Mouse (Mus musculus) forebrain, embryonic 12.5 days (tissue): ENCODE measurements at regions not wholly inside any gene's neighbourhood (a gene's known extent, or its start where the extent isn't known, plus 50 kb on each side); places are given as distances from the start of the nearest gene placed in this dataset.

Experiments used
- ATAC-seq: fragments of 200-750 bp; cut with Nextera tagmentation; 2 replicates; pipeline ENCODE4 v1.8.0; 2017; ENCODE audit warnings: moderate TSS enrichment; ENCODE audit not compliant: low FRiP score
- H3K27ac ChIP-seq: fragments of 300-500 bp; sonication (generic); 2 replicates; pipeline ENCODE4 v1.5.1; 2016; ENCODE audit warnings: mild to moderate bottlenecking
- H3K27me3 ChIP-seq: fragments of 300-500 bp; sonication (generic); 2 replicates; pipeline ENCODE4 v1.6.1; 2016; ENCODE audit warnings: mild to moderate bottlenecking
- H3K36me3 ChIP-seq: fragments of 300-500 bp; sonication (generic); replicated peaks from 2 replicates; pipeline ENCODE4 v1.6.1; 2016; ENCODE audit warnings: mild to moderate bottlenecking
- H3K4me1 ChIP-seq: fragments of 300-500 bp; sonication (generic); 2 replicates; pipeline ENCODE4 v1.6.1; 2016
- H3K4me2 ChIP-seq: fragments of 300-500 bp; sonication (generic); 2 replicates; pipeline ENCODE4 v1.6.1; 2016; ENCODE audit warnings: mild to moderate bottlenecking, moderate library complexity
- H3K4me3 ChIP-seq: fragments of 300-500 bp; sonication (generic); replicated peaks from 2 replicates; pipeline ENCODE4 v1.5.1; 2016; ENCODE audit warnings: mild to moderate bottlenecking
- H3K9ac ChIP-seq: fragments of 300-500 bp; sonication (generic); 2 replicates; pipeline ENCODE4 v1.6.1; 2016; ENCODE audit warnings: mild to moderate bottlenecking
- H3K9me3 ChIP-seq: fragments of 300-500 bp; sonication (generic); 2 replicates; pipeline ENCODE4 v1.6.1; 2016
- WGBS: fragments of 180-500 bp; shearing (Covaris S2); methylation state at CpG from one replicate; pipeline ENCODE4 v1.1.7; 2016; 5-methylcytosine and 5-hydroxymethylcytosine counted together

GRCm38 (mm10) chr4:154787190-154787589, 50.1 kb upstream of the Ttc34 start:
- ATAC-seq: no peak
- 0 out of 2 replicates have a peak, but pooled peaks cover 9% of the 10 kb centered on the region for H3K4me1 ChIP-seq
- peaks cover 30% of the 10 kb centered on the region for H3K27me3 ChIP-seq
- H3K4me3 ChIP-seq: no peak overlapping the region
- no peak overlapping the region for H3K9ac ChIP-seq
- no peaks in the 10 kb centered on the region for H3K36me3 ChIP-seq
- no peak overlapping the region for H3K27ac ChIP-seq
- no peak overlapping the region for H3K4me2 ChIP-seq
- WGBS: 67% methylated on average over 8 of the region's 8 CpGs
- H3K9me3 ChIP-seq: no peaks in the 10 kb centered on the region
